Mouse (Mus musculus) layer of hippocampus, postnatal 36 days (tissue): ENCODE measurements at regions not wholly inside any gene's neighbourhood (a gene's known extent, or its start where the extent isn't known, plus 50 kb on each side); places are given as distances from the start of the nearest gene placed in this dataset.

Experiments
- DNase-seq, 2 experiments: peaks; one replicate each; pipeline ENCODE4 v3.0.0; 2022

DNA sequence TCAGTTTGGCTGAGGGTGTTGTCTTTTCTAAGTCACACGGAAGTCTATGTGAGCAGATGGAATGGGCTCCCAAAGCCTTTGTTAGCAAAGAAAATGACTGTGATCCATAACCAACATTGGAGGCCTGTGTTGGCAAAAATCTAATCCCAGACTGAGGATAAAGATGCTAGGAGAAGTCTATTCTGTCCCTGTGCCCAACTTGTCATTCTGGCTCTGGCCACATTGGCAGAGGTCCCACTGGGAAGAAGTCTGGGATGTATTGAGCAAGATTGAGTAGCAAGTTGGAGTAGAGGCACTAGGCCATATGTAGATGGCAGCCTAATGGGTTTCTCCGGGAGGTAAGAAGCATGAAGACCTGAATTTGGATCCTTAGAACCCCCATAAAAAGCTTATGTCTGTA lies 54.1 kb downstream of the Nog start:
- DNase-seq, result no peak

DNA sequence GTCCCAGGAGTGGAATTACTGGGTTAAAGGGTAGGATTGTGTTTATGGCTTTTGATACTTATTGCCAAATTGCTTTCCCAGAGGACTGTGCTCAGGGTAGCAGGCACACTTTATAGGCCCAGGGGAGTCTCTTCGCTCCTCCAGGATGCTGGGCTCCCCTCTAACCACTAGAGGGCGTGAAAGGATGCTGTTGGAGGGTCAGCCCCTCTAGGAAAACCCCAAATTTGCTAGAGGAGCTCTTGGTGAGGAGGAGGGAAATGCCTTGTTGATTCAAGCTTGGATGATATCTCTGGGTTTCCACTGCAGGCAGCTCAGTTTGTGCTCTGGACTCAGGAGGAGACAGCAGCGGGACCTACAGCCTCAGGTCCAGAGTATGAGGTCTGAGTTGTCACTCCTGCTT lies 58.8 kb downstream of the Nog start:
- DNase-seq, result peak in 1 of 2 experiments; percentile 15

DNA sequence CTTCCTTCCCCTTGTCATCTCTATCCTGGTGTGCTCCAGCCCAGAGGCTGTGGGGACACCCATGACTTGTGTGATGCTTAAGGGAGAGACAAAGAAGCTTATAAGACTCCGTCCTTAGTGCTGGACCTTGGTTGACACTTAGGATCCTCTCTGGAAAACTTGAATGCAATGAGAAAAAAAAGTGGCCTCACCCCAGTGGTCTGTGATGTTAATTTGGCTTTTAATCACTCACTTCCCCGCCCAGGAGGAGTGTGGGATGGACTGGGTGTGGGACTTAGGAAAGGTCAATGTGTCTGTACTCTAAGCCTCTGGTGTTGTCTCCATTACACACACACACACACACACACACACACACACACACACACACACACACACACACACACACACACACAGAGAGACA lies 60.0 kb downstream of the Nog start:
- no peak for DNase-seq

DNA sequence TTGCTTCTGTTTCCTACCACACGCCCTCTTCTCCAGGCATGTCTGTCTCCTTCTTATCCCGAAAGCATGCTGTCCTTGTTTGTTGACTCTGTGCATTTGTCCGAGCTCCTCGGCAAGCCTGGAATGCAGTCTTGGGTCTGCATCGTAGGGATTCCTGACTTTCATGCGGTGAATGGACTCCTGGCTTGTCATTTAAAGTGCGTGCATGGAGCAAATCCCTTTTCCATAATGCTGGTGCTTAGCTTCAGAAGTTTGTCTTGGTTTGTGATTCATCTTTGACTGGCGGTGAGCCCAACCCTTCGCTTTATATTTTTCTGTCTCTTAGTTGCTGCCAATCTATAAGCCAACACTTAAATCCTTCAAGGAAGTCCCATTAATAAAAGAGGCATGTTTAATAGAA lies 62.2 kb downstream of the Nog start:
- DNase-seq, result no peak

DNA sequence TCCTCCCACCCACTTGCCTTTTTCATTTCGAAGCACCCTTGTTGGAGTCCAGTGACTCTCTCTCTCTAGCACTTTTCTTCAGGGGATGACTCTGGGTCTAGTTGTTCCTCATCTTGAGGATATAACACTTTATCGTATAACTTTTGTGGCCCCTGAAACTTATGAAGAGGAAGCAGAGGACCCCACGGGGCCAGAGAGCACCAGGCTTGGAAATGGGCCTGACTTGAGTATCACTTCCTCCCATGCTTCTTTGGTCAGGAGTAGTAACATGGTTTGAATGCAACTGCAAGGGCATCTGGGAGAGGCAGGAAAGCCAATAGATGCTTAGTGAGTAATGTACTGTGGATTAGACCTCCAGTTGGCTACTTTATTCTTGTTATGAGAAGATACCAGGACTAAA lies 65.2 kb downstream of the Nog start:
- no peak for DNase-seq

DNA sequence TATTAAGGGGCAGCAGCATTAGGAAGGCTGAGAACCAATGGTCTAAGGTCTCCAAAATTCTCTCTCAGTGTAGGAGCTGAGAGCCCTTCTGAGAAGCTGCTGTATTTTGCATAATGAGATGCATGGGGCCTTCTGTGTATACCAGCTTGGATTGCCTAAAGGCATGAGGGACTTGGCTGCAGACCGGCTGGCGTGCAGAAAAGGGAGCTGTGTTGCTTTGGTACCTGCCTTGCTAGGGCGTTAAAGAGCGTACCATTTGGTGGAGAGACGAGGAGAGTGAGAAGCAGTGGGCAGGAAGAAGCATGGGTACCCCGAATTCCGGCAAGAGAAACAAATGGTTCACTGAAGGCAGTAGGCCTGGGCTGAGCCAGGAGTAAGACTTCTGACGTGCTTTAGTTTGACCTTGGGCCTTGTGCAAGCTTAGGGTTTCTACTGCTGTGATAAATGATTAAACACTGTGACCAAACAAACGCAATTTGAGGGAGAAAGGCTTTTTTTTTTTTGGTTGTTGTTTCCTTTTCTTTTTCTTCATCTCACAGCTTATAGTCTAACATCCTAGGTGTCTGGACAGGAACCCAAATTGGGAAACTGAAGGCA lies 69.2 kb downstream of the Nog start:
- DNase-seq, result no peak

DNA sequence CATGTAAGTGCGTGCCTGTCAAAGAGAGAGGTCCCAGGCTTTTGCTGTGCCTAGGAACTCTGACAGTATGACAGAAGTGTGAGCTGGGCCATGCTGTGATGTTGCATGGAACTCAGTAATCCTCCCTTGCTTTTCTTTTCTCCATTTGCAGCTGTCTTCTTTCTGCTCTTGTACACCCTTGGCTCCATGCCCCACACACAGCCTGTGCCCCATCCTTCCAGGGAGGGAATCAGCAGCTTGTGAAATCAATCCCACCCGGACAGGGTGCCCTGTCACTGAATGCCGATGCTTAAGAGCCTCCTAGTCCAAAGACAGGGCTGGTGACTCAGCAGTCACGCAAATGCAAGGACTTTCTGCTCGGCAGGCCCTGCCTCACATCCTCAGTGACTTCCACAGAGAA lies 72.4 kb downstream of the Nog start:
- DNase-seq, result no peak

DNA sequence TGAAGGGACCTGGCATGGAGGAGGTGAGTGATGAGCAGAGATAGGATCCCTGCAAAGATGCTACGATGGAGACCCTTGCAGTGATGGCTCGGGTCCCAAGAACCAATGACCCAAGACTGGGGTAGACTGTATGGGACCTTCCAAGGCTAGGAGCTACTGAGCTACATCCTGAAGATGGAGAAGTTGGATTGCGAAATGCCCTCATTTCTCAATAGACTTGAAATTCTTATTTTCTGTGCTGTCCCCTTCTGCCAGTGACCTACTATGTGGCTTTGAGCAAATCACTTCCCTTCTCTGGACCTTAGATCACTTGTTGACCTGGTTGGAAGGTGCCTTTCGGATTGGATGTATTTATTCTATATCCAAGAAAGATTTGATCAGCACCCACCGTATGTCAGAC lies 88.9 kb downstream of the Nog start:
- no peak for DNase-seq

DNA sequence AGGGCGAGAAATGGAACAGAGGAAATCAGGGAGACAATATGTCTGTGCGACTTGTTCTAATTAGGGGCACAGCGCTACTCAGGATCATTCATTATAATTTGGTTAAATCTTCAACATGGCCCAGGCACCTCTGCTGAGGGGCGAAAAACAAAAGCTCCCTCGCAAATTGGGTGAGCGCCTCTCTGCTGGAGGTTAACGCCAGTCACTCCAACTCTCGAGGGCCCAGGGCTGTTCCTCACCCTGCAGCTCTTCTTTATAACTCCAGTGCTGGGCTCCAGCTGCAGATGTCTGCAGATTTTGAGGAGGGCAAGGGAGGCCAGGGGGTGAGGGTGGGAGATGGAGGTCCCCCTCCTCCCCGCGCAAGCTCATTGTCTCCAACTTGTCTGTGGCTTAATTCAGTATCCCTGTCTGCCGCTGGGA lies 92.6 kb downstream of the Nog start:
- DNase-seq, result no peak

DNA sequence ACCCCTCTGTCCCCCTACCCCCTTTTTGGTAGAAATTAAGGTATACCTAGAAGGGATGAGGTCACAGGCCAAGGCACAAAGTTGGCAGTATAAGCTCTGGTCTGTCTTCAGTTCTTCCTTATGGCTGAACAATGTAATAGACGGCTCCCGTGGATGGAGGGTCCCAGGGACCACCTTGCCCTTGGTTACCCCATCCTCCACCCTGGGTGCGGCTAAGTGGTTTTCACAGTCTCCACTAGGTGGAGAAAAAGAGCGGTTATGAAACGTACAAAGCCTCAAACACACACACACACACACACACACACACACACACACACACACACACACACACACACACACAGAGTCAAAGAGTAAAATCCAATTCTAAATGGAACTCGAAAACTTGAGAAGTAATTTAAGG lies 93.1 kb downstream of the Nog start:
- no peak for DNase-seq

DNA sequence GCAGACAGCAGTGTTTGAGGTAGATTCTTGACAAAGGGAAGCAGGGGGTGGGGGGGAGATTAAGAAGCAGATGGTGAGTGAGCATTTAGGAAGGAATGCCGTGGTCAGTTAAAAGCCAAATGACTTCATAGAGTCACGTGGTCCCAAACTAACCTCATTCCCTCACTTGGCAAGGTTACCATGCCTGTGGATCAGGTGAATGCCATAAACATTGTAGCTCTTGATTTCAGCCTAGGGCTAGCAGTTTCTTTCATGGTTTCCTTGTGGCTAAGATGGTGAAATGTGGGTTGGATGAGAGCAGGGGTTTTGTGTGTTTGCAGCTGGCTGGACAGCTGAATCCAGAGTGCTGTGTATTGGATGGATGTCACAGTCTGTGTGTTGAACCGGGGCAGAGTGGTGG lies 95.3 kb downstream of the Nog start:
- no peak for DNase-seq

DNA sequence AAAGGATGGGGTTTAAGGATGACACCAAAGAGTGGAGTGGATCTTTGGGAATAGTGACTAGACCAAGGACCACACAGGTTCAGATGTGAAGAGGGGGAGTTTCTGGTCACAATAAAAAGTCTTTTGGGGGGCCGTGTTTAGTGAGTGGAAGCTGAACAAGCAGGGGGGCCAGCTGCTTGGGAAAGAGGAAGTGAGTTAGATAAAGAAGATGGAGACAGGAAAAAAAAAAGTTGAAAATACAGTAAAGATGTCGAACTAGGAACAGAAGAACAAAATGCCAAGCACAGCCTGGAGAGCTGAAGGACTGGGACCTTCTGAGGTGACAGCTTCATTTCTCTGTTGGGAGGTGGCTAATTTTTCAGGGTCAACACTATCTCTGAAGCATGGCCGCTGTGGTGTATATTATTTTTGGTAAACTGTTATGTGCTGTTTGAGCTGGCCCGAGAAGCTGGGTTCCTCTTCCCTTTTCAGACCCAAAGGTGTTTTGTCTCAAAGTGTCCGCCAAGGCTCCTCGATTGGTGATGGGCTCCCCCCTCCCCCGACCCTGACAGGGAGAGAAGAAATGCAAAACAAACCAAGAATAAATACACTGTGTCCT lies 97.1 kb downstream of the Nog start:
- no peak for DNase-seq

DNA sequence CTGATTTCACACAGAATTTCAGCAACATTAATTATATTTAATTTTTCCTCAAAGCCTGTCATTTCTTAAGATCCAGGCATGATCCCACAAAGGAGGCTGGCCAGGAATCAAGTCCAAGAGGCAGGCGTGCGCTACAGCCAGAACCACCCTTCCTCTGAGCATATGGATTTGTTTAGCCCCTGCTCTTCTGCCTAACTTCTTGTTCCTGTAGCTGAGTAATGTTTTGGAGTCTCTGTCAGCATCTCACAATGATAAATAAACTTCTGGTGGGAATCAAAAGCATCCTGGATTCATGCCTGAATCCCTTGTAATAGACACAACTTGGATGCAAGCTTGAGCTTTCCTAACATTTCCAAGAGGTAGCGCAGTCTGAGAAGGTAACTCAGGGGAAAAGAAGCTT lies 101.7 kb downstream of the Nog start:
- DNase-seq, result no peak

DNA sequence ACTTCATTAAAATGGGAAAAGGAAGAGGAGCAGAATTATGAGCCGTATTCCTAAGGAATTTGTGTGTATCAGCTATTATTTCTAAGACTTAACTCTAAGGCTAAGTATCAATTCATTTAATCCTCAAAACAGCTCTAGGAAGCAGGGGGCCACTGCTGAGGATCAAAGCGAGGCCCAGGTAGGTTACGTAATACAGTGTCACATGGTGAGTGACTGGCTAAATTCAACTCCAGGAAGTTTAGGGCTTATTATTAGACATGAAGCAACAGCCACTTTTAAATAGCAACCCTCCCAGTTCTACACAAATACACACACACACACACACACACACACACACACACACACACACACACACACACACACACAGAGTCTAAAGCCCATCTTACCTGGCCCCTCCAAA lies 109.3 kb downstream of the Nog start:
- DNase-seq, result no peak

DNA sequence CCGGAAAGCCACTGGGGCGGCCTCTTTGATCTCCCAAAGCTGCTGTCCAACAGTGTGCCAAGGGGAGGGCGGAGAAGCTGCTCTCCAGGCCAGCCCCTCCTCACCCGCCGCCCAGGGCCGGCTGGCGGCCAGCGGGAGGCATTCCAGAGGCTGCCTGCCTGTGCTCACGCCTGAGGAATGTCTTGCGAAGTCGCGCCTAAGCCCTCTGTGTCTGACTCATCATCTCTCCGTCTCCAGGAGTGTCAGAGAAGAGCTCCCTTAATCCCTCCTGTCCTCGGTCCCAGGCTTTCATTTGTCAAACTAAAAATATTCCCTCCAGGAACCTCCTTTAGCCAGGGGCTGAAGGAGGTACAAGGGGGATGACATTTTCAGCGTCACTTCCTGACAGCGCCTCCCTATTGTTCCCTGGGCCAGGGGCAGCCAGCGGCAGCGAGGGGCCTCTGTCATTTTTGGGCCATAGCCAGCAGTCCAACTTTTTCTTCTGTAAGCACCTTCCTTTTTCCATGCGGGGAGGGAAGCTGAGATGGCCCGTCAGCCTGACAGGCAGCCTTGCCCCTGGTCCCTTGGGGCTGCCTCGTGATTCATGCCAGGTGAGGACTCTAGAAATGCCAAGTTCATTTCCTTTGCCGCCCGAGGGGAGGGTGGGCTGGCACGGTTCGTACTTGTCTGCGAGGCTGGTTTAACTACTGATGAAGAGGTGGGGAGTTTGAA lies 113.4 kb downstream of the Gm525 start:
- DNase-seq, result peak; percentile 13 to 30

DNA sequence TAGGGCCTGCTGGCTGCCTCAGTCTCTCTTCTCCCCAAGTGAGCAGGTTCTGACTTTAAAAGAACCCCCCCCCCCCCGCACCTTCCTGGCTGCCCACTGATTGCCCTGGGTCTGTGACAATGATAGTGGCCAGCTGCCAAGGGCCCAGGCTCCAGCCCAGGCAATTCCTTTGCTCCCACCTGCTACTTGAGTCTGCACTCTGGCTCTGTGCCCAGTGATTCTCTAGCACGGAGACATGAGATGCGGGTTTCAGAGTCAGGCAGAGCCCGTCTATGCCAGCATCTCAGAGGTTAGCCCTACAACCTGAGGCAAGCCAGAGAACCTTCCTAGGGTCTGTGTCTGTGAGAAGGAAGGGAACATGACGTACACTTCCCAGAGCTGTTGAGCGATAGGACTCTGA lies 112.2 kb downstream of the Gm525 start:
- DNase-seq, result no peak

DNA sequence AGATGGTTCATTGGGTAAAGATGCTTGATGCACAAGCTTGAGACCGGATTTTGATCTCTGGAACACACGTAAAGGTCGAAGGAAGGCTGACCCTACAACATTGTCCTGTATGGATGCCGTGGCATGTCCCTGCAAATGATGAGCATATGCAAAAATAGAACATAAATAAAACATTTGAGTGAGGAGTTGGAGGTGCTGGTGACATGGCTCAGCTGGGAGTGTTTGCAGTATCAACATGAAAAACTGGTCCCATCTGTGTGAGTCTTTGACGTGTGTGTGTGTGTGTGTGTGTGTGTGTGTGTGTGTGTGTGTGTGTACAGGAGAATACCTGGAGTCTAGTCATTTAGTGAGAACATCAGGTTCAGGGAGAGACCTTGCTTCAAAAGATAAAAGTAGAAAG lies 107.8 kb downstream of the Gm525 start:
- DNase-seq, result no peak

DNA sequence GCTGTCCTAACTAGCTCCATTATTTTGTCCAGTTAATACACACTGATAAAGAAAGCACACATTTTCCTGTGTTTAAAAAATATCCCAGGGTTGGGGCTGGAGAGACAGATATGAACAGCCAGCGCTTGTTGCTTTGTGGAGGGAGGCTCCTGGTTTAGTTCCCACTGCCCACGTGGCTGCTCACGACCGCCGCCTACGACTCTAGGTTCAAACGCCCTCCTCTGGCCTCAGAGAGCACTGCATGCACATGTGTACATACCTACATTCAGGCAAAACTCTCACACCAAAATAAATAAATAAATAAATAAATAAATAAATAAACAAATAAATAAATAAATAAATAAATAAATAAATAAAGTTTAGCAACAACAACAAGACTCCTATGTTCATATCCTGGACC lies 104.8 kb downstream of the Gm525 start:
- no peak for DNase-seq

DNA sequence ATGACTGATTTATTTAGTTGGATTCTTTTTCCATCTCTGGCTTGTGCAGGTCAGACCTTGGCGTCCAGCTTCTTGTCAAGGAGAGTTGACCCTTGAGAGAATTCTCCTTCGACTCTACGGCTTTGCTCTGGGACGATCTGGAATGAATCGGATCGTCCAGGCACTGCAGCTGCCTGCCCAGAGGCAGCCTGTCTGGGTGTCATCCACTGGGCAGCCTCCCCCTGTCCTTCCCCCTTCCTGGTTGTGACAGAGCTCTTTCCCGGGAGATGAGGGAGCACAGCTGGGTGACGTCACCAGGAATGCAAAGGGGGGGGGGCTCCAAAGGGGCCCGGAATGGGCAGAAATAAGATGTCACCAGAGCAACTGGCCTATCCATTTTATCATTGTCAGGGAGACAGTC lies 101.9 kb downstream of the Gm525 start:
- DNase-seq, result no peak

DNA sequence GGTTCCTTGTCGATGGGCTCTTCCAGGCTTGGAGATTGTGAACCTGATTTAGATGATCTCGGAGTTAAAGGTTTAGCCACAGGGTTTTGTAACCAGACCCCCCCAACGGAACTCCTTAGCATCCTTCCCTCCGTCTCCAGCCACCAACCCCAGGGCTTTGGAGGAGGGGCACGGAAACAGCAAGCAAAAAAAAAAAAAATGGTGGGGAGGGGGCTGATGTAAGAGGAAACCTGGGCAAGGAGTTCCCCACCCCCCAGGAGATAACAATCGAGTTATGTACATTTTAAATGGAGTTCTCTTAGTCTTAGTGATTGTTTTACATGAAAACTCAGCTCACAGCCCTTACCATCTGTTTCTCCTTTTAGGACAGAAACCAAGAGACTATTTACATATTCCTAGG lies 101.3 kb downstream of the Gm525 start:
- no peak for DNase-seq

DNA sequence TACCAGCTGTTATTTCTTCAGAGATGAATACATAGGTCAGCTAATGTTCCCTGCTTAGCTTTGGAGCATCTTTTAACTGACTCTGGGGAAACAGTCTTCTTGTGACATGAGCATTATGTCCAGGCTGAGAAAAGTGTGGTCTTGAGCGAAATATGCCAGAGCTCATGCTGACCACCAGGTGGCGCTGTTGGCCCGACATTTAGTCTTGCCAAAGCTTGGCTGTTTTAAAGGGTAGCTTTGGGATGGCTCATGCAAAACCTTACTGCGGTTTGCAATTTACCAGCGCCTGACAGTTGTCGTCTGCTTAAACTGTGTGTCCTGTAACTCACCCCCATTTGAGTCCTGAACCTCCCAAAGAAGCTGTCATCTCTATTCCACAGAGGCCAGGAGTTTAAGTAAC lies 91.6 kb downstream of the Gm525 start:
- DNase-seq, result peak; percentile 82

DNA sequence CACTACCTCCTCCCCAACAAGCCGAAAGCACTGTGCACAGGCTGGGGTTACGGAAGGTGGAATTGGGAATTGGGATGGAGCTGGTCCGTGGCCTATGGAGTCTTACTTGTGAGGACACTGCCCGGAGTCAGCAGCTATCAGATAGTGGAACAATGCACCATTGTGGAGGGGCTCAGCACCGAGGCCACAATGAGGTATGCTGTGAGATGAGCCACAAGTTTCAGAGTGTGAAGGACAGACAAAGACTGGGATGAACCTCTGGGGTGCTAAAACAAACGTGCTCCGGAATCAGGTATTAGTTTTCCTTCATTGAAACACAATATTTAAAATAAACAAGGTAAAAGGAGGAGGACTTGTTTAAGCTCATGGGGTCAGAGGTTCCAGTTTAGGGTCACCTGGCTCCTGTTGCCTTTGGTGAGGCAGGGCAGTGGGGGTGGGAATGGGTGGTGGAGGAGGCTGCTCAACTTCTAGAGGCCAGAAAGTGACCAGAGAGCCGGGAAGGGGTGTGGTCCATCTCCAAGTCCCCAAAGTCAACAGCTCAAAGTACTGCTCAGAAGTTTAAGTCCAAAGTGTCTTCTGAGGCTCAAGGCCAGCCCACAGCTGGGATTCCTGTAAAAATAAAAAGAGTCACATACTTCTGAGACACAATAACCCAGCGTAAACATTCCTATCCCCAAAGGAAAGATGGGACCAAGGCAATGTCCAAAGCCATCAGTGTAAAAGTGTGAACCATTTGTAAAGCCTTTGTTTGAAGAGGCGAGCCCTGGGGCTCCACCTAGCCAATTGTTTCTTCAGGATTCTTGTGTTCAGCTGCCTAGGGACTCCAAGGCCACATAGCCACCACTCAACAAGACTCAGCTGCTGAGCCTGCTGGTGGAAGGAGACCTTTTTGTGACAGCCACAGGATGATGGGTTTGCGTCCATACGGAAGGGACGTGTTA lies 80.1 kb downstream of the Gm525 start:
- no peak for DNase-seq

DNA sequence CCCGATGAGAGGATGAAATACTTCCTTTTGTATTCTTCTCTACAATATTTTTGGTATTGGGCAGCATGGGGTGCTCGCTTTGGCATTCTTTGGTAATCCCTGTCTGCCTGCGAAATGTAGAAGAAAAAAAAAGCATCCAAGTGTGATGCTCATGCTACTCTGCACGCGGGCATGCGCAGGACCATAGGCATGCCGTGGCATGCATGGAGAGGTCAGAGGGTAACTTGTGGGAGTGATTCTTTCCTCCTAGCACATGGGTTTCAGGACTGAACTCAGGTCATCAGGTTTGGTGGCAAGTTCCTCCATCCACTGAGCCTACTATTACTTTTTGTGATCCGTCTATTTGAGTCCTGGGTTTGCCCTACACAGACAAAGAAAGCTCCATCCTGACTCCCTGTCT lies 74.3 kb downstream of the Gm525 start:
- DNase-seq, result no peak
